In genomic region chr9:65036456-65036855, GRCm38 (mm10) we compare ENCODE assay signal across 10 mouse cellular contexts. TPM values are rescaled to one million over a fixed set of nuclear protein-coding genes. Genes with fewer than 3 reads are reported as not detected.
DNase-seq lines count a peak whose midpoint lies in the region; ATAC-seq and TF ChIP-seq lines count a peak whose summit lies in the region.
"Had no signal": no experiment of that assay in that cellular context is flagged by ENCODE, and none has a peak within 500 bp of the region (broad histone marks: within the 10 kb centered on the region; RNA-seq: fewer than 3 reads in every experiment).

No protein-coding gene starts in this region.

- no peaks in the 10 kb centered on the region for H3K27me3 ChIP-seq in limb, embryonic 14.5 days (ENCODE audit: control insufficient read depth, insufficient read depth, low read length)
- H3K27me3 ChIP-seq in limb, embryonic 10.5 days (ENCODE audit: low read depth, poor library complexity, severe bottlenecking), result no peaks in the 10 kb centered on the region
- H3K27me3 ChIP-seq in liver, postnatal 0 days (ENCODE audit: insufficient read depth, low read length), result no peaks in the 10 kb centered on the region
- H3K27me3 ChIP-seq: intestine, embryonic 15.5 days had no signal

- no peak for ATAC-seq in limb, embryonic 14.5 days (ENCODE audit: low FRiP score, low read depth)
- ATAC-seq in liver, postnatal 0 days, result no peak
- ATAC-seq: intestine, embryonic 15.5 days had no signal

- intact Hi-C loops in heart, postnatal 25 days (cut with DNase I), result no loop called here

- no peak for TF ChIP-seq POLR2A in limb, embryonic 14.5 days (IDR thresholded peaks at IDR 0.05; ENCODE audit: borderline replicate concordance, extremely low read depth, insufficient read depth, insufficient read length)

- TF ChIP-seq CTCF in liver, postnatal 0 days (IDR thresholded peaks at IDR 0.05; ENCODE audit: low read depth), result no peak

- peaks cover 5% of the 10 kb centered on the region; the same call in 1 of the 2 replicates for H3K4me1 ChIP-seq in limb, embryonic 14.5 days (ENCODE audit: control insufficient read depth, insufficient read depth, low read length)
- peaks cover 13% of the 10 kb centered on the region for H3K4me1 ChIP-seq in limb, embryonic 10.5 days
- H3K4me1 ChIP-seq in liver, postnatal 0 days (ENCODE audit: insufficient read depth), result peaks cover 21% of the 10 kb centered on the region

- H3K4me3 ChIP-seq in limb, embryonic 14.5 days (replicated peaks; ENCODE audit: low read length), result no peak overlapping the region
- H3K4me3 ChIP-seq in limb, embryonic 10.5 days, result no peak overlapping the region
- H3K4me3 ChIP-seq in liver, postnatal 0 days (ENCODE audit: low read depth, low read length), result no peak overlapping the region
- H3K4me3 ChIP-seq: intestine, embryonic 15.5 days had no signal

- 83% methylated on average over 1 of the region's 1 CpGs for WGBS in limb, embryonic 14.5 days
- WGBS in limb, embryonic 10.5 days, result 100% methylated on average over 1 of the region's 1 CpGs
- 100% methylated on average over 1 of the region's 1 CpGs for WGBS in liver, postnatal 0 days (ENCODE audit: insufficient replicate concordance)

- H3K36me3 ChIP-seq in limb, embryonic 14.5 days (ENCODE audit: control insufficient read depth, insufficient read depth, low read length), result peaks cover 63% of the 10 kb centered on the region
- peaks cover 61% of the 10 kb centered on the region for H3K36me3 ChIP-seq in limb, embryonic 10.5 days
- H3K36me3 ChIP-seq in liver, postnatal 0 days (replicated peaks; ENCODE audit: insufficient read depth, low read length), result peaks cover 53% of the 10 kb centered on the region

- no peak overlapping the region for H3K4me2 ChIP-seq in limb, embryonic 14.5 days (replicated peaks; ENCODE audit: low read depth, low read length, severe bottlenecking)
- H3K4me2 ChIP-seq in liver, postnatal 0 days (ENCODE audit: low read depth, low read length), result no peak overlapping the region
- H3K4me2 ChIP-seq: intestine, embryonic 15.5 days had no signal

- no peak overlapping the region for H3K9ac ChIP-seq in limb, embryonic 14.5 days (ENCODE audit: low read depth, low read length, severe bottlenecking)
- no peak overlapping the region for H3K9ac ChIP-seq in liver, postnatal 0 days (replicated peaks)
- H3K9ac ChIP-seq: intestine, embryonic 15.5 days had no signal

- DNase-seq in adrenal gland, postnatal 14 days, result peak; percentile 72
- DNase-seq in adrenal gland, adult 18-20 months (ENCODE audit: low spot score in 2 of 2), result no peak
- DNase-seq in limb, embryonic 14.5 days (ENCODE audit: low spot score), result peak; percentile 61
- DNase-seq in limb, embryonic 10.5 days (ENCODE audit: low spot score), result no peak
- peak; percentile 49 for DNase-seq in heart, postnatal 25 days (ENCODE audit: low spot score)
- DNase-seq in lung, postnatal 25 days (ENCODE audit: low spot score), result peak; percentile 83
- no peak for DNase-seq in cerebellum, postnatal 14 days
- DNase-seq in liver, postnatal 0 days, result no peak
- DNase-seq: cerebellum, adult 9-10 months had no signal

- no peaks in the 10 kb centered on the region for H3K9me3 ChIP-seq in limb, embryonic 14.5 days (ENCODE audit: control insufficient read depth, low read length)
- no peaks in the 10 kb centered on the region for H3K9me3 ChIP-seq in limb, embryonic 10.5 days (replicated peaks)
- no peaks in the 10 kb centered on the region for H3K9me3 ChIP-seq in liver, postnatal 0 days (ENCODE audit: low read length)
- H3K9me3 ChIP-seq: intestine, embryonic 15.5 days had no signal

- H3K27ac ChIP-seq in limb, embryonic 14.5 days (replicated peaks; ENCODE audit: low read depth, low read length), result no peak overlapping the region
- H3K27ac ChIP-seq in limb, embryonic 10.5 days, result no peak overlapping the region
- H3K27ac ChIP-seq in liver, postnatal 0 days (ENCODE audit: low read depth), result no peak overlapping the region
- H3K27ac ChIP-seq: intestine, embryonic 15.5 days had no signal

- no peak for TF ChIP-seq EP300 in liver, postnatal 0 days (IDR thresholded peaks at IDR 0.05; ENCODE audit: low read depth)

RNA-seq across cellular contexts. Expression of gene Dpp8, which starts 4.2 kb away (rescaled TPM):
- total RNA-seq in adrenal gland, postnatal 14 days (2021), result 86.9 and 89.5 TPM in 2 replicates
- total RNA-seq in adrenal gland, adult 18-20 months (2021), result 10 to 100 TPM; 91.8 to 92.9 TPM
- 52.3 and 61.5 TPM in 2 replicates for polyA plus RNA-seq in limb, embryonic 14.5 days (2012; rRNA removed)
- 29.1 and 30.3 TPM in 2 replicates for polyA plus RNA-seq in limb, embryonic 14.5 days (2014; fragmentation: Nextera tagmentation; extraction: Ambion mirVana)
- 36.7 and 43.3 TPM in 2 replicates for polyA plus RNA-seq in limb, embryonic 10.5 days (2016; fragmentation: Nextera tagmentation; extraction: Ambion mirVana)
- total RNA-seq in heart, postnatal 25 days (2021), result 10 to 100 TPM; 57.4 to 68.0 TPM
- 9.2 and 10.6 TPM in 2 replicates for polyA plus RNA-seq in liver, postnatal 0 days (2015; fragmentation: Nextera tagmentation; extraction: Ambion mirVana)

RNA-seq across cellular contexts. Expression of gene Hacd3, which starts 15.0 kb away (rescaled TPM):
- 179 and 191 TPM in 2 replicates for total RNA-seq in adrenal gland, postnatal 14 days (2021)
- total RNA-seq in adrenal gland, adult 18-20 months (2021), result 100 to 1,000 TPM; 216 to 368 TPM
- 52.0 and 53.4 TPM in 2 replicates for polyA plus RNA-seq in limb, embryonic 14.5 days (2012; rRNA removed)
- 41.8 and 48.1 TPM in 2 replicates for polyA plus RNA-seq in limb, embryonic 14.5 days (2014; fragmentation: Nextera tagmentation; extraction: Ambion mirVana)
- polyA plus RNA-seq in limb, embryonic 10.5 days (2016; fragmentation: Nextera tagmentation; extraction: Ambion mirVana), result 99.9 and 105 TPM in 2 replicates
- 10 to 100 TPM; 17.3 to 18.5 TPM for total RNA-seq in heart, postnatal 25 days (2021)
- 98.6 and 108 TPM in 2 replicates for polyA plus RNA-seq in liver, postnatal 0 days (2015; fragmentation: Nextera tagmentation; extraction: Ambion mirVana)

Comparison
In these comparisons a context has a peak if more than half of its experiments do, and no peak if none do; other contexts are left out.
1. DNase-seq: peak in adrenal gland, postnatal 14 days (single experiment), limb, embryonic 14.5 days (single experiment), heart, postnatal 25 days (single experiment) and lung, postnatal 25 days (single experiment); none in adrenal gland, adult 18-20 months (0 of 2), limb, embryonic 10.5 days (single experiment), cerebellum, postnatal 14 days (0 of 2) and liver, postnatal 0 days (single experiment).